Mouse (Mus musculus) brain, embryonic 18.5 days (tissue): ENCODE measurements around the gene Stard10.

Source experiments
- DNase-seq: peaks from one replicate; pipeline ENCODE4 v3.0.0-alpha.2; 2012; ENCODE audit warnings: low read depth, low spot score

Gene Stard10

DNA sequence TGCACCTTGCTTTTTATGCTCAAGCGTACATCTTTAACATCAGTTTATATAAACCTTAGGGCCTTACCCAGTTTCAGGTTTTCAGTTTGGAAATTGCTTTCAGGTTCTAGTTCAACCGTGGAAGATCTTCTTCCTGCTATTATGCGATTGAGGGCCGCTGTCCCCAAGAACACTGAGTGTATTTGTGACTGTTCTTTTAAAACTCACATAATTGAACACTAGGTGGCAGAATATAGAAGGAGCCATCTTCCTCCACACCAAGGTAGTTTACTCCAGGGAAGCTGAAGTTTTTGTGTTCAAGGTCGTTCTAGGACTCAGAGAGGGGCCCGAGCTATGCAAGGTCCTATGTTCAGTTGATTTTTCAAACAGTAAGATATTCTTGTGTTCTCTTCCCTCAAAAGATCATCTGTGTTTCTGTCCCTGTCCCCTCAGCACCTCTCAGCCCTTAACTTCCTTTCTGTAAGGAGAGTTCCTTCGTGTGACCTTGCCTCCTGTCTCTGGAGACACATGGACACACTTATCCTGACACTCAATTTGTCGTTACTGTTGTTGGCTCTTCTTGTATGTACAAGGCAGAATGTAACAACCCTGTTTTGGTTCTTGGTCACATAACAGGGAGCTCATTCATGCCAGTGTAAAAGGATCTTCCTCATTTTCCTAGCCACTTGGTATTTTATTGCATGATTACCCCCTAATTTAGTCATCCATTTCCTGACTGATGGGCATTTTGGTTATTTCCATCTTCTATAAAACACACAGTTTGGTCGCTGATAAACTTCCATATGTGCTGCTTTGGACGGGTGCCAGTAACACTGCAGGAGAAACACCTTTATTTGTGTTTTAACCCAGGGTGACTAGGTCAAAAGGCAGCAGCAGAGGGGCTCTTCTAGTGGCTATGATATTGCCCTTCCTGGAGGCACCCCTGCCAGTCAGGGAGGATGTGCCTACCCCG lies 51.3 kb downstream of the Stard10 start:
- DNase-seq: no peak

GRCm38 (mm10) chr7:101369666-101370065 lies 52.8 kb downstream of the Stard10 start:
- no peak for DNase-seq

DNA sequence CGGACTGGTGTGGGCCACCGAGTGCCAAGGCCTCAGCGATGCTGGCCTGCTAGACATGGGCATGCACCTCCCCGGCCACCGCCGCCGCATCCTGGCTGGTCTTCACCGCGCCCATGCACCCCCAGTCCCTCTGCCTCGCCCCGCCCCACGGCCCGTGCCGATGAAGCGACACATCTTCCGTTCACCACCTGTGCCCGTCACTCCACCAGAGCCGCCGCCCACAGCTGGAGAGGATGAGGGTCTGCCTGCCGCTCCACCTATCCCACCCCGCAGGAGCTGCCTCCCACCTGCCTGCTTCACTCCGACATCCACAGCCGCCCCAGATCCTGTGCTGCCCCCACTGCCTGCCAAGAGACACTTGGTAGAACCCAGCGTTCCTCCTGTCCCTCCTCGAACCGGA lies 56.2 kb downstream of the Stard10 start:
- no peak for DNase-seq

DNA sequence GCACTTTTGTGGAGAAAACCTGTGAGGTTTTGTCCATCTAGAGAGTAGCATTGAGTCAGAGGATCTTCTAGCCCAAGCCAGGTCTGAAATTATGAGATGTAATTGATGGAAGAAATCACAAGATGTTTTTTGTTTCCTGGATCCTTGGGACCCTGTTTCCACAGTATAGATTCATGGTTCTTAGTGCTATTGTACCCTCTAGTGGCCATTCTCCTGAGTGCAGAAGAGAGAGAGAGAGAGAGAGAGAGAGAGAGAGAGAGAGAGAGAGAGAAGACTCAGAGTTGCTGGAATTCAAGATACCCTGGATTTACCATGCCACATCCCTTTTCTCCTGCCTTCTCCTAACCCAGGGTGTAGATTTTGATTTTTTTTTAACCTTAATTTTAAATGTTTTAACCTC lies 57.3 kb downstream of the Stard10 start:
- peak; percentile 58 for DNase-seq

GRCm38 (mm10) chr7:101376701-101377340 lies 59.9 kb downstream of the Stard10 start:
- no peak for DNase-seq

DNA sequence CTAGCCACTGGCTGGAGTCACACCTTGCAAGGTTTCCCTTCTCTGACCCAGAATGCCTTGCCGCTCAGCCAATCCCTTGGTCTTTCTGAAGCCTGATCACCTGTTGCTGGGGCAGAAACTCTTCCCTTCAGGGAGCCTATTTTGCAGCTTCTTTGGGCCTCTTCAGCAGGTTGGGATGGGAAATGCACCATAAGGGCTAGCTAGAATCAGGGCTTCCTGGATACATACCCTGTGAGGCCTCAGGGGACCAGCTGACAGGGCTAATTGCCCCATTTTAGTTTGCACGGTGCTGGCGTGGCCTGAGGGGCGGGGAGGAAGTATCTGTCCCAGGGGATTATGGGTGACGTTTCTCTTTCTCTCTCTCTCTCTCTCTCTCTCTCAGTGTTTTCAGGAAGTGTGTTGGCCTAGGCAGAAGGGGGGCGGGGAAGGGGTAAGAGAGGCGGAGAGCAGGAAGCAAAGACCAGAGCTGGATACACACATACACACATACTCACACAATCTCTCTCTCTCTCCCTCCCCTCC lies 60.9 kb downstream of the Stard10 start:
- DNase-seq: no peak

GRCm38 (mm10) chr7:101378285-101378684 lies 61.4 kb downstream of the Stard10 start:
- DNase-seq: no peak

- DNase-seq: no peak
Observed at GRCm38 (mm10) chr7:101378796-101379465, 62.0 kb downstream of the Stard10 start.

GRCm38 (mm10) chr7:101379732-101380131 lies 62.8 kb downstream of the Stard10 start:
- DNase-seq: no peak

DNA sequence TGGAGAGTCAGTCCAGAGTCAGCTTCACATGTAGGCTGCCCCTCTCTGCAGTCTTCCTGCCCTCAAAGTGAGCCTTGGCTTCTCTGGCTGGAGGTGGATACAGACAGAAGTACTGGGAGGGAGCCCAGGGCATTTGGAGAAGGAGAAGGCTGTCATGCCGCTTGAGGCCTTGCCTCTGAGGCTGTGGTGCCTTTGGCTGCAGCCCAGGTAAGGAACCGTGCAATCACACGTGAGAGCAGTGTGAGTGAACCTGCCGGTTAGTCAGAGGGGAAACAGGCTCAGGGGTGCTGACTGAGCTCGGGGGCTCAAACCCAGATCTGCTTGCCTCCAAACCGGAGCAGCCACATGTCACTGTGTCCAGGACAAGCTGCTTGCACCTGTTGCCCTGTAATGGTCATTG lies 64.6 kb downstream of the Stard10 start:
- no peak for DNase-seq

DNA sequence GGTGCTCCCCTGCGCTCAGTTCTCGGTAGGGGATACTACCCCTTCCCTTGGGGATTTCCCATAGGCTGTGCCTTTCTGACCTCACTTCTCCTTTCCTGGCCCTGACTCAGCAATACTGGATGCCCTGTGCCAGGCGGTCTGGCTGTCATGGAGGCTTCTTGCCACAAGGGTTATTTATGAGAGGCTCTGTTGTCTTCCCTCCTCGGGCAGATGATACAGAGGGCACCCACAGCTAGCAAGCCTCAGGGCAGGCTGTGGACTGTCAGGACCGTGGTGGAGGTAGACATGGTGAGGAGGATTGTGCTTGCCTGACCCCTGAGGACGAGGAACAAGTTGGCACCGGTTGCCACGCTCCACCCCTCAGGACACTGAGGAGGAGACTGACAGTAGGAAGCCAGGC lies 65.5 kb downstream of the Stard10 start:
- DNase-seq: no peak

GRCm38 (mm10) chr7:101383756-101384155 lies 66.9 kb downstream of the Stard10 start:
- no peak for DNase-seq

DNA sequence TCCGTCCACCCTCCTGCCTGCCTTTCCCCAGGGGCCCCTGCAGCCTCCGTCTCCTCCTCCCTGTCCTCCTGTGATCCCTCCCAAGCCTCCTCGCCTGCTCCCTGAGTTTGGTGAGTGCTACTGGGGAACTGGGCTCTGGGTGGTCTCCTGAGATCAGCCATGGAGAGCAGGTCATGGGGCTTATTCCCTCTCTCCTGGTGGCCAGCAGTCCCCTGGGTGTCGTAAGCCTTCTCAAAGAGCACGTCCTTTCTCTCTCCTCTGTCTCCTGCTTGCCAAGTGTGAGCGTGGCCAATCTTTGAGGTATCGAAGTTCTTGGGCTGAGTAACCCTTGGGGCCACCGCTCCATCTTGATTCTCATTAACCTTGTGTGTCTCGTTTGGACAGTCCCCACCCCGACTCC lies 68.0 kb downstream of the Stard10 start:
- no peak for DNase-seq

DNA sequence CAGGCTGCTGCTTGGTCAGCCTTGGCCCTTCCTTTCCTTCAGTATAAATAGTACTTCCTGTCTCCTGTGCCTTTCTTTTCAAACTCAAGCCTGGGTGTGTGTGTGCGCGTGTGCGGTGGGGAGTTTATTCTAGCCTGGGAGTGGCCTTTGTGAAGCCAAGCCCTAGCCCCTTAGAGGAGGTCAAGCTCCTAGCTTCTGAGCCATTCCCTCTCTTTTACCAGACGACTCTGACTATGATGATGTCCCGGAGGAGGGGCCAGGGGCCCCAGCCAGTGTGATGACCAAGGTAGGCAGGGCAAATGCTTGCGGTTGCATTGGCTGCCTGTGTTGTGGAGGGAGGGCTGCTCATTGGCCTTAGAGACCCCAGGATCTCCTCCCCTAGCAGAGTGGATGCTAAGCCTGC lies 68.4 kb downstream of the Stard10 start:
- DNase-seq: no peak

GRCm38 (mm10) chr7:101385866-101386452 lies 69.1 kb downstream of the Stard10 start:
- DNase-seq: no peak

GRCm38 (mm10) chr7:101389256-101389655 lies 72.4 kb downstream of the Stard10 start:
- DNase-seq: no peak

- no peak for DNase-seq
Observed at GRCm38 (mm10) chr7:101391909-101392479, 75.1 kb downstream of the Stard10 start.

- DNase-seq: no peak
Observed at GRCm38 (mm10) chr7:101393015-101393414, 76.1 kb downstream of the Stard10 start.

GRCm38 (mm10) chr7:101393694-101394504 lies 77.0 kb downstream of the Stard10 start:
- DNase-seq: no peak

DNA sequence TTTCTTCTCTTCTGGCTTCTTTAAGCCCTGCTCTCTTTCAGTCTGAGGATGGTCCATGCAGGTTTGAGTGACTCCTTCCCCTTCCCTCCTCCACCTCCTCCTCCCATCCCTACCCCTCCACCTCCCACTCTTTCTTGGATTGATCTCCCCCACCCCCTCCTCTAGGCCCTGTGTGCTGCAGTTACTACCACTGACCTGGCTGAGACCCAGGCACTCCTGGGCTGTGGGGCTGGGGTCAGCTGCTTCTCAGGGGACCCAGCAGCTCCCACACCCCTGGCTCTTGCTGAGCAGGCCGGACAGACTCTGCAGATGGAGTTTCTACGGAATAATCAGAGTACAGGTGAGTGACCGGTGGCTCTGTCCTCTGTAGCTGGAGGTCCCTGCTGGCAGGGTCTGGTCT lies 77.7 kb downstream of the Stard10 start:
- no peak for DNase-seq

DNA sequence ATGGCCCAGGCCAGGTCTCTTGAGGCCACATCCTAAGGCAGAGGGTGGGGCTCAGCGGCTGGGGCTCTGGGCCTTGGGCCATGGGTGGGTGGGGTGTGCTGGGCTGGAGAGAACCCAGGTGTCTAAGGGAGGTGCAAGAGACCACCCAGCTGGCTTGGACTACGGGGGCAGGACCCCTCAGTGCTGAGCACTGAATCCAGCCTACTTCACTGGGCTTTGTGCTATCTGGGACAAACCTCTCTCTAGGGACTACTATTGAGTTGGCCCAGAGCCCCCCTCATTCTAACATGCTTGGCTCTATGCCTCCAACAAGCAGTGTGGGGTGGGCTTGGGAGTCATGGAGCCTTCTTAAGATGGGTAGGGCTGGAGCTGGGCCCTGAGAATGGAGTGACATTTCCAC lies 78.6 kb downstream of the Stard10 start:
- DNase-seq: no peak
